Mouse (Mus musculus) adrenal gland, adult (tissue): ENCODE data around the gene Dpagt1.
"Not testable (repeated sequence)": the region's sequence is repeated elsewhere in the genome, so short reads cannot be mapped to it uniquely, and the experiment has no call there.

Experiments used
- DNase-seq, 2 experiments: peaks; one replicate each; pipeline ENCODE4 v3.0.0; 2022 to 2023; ENCODE audit warnings: low spot score in 1 of 2; ENCODE audit not compliant: inconsistent age in 2 of 2

Gene Dpagt1

GRCm38 (mm10) chr9:44318076-44318825, 7.6 kb upstream of the Dpagt1 start:
- peak in 1 of 2 experiments; percentile 8 for DNase-seq

GRCm38 (mm10) chr9:44318826-44319095, 7.1 kb upstream of the Dpagt1 start:
- peak in 1 of 2 experiments; percentile 76 for DNase-seq

- peak in 1 of 2 experiments; percentile 83 for DNase-seq
These were observed 6.5 kb upstream of the Dpagt1 start for GRCm38 (mm10) chr9:44319105-44319886.

- DNase-seq = peak; percentile 93 to 96
These were observed 5.7 kb upstream of the Dpagt1 start, which contains the start of gene C2cd2l for GRCm38 (mm10) chr9:44319887-44320798. Gene C2cd2l (minus strand): TSS chr9:44320285.

GRCm38 (mm10) chr9:44320799-44321133, 5.1 kb upstream of the Dpagt1 start:
- DNase-seq = no peak

DNA sequence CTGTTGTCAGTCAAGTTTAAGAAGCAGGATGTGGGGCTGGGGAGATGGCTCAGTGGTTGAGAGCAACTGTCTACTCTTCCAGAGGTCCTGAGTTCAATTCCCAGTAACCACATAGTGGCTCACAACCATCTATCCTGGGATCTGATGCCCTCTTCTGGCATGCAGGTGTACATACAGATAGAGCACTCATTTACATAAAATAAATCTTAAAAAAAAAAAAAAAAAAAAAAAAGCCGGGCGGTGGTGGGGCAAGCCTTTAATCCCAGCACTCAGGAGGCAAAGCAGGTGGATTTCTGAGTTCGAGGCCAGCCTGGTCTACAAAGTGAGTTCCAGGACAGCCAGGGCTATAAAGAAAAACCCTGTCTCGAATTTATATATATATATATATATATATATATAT, 2.2 kb upstream of the Dpagt1 start:
- DNase-seq = not testable (repeated sequence)

DNA sequence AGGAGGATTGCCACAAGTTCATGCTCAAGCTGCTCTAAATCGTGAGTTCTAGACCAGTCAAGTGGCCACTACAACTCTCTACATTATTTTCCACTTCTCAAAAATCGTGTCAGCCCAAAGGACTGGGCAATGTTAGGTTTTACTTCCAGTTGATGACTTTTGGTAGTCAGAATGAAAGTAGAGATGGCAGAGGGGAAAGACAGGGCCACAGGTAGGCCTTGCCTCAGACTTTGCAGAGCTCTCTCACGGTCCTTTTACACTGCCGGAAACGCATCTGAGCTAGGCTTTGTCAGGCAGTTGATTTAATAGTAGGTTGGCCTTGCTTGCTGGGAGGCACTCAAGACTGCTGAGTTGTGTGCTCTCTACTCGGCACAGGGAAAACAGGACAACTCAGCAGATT, 1.7 kb upstream of the Dpagt1 start:
- DNase-seq = peak; percentile 73 to 86

DNA sequence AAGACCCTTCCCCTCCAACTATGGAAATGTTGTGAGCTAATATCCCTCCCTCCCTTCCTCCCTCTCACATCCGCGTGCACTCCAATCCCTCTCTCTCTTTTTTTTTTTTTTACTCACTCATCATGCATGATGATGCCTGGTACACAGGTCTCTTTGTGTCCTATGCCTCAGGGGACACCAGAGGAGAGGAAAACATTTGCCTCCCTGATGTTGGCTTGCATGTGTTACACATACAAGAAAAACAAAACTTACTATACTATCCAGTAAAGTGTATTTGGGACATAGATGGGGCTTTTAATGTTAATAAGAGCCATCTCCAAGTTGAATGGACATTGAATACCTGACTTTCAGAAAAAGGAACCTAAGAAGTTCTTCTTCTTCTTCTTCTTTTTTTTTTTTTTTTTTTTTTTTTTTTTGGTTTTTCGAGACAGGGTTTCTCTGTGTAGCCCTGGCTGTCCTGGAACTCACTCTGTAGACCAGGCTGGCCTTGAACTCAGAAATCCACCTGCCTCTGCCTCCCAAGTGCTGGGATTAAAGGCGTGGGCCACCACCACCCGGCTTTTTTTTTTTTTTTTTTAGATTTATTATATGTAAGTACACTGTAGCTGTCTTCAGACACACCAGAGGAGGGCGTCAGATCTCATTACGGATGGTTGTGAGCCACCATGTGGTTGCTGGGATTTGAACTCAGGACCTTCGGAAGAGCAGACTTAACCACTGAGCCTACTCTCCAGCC, 619 bp upstream of the Dpagt1 start:
- not testable (repeated sequence) for DNase-seq

DNA sequence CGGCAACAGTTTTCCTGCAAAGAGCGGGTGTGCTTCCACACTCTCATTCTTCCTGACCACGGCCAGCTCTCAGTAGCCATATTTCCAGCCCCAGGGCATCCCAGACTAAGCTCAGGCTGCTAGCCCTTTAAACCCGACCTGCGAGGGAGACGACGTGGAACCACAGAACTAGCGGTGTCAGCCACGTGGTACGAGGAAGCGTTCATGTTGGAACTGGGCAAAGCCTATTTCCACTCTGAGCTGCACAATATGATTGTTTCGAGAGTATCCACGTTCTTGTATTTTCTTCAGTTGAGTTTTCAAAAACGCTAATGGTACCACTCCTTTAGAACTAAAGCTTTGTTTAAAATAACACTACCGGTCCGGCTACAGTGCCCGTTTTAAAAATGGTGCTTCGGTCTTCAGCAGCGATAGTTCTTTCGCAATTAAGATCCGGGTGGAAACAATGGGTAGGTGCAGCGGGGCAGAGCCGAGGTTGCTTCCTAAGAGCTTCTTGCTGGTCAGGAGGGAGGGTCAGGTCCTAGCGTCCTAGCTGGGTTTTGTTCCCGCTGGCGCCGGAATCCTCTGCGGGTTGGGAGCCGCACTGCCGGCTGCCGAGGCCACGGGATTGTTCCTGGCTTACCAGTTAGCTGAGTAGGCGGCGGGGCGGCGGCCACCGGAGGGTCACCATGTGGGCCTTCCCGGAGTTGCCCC, 698 bp downstream of the Dpagt1 start:
- peak; percentile 89 to 96 for DNase-seq

DNA sequence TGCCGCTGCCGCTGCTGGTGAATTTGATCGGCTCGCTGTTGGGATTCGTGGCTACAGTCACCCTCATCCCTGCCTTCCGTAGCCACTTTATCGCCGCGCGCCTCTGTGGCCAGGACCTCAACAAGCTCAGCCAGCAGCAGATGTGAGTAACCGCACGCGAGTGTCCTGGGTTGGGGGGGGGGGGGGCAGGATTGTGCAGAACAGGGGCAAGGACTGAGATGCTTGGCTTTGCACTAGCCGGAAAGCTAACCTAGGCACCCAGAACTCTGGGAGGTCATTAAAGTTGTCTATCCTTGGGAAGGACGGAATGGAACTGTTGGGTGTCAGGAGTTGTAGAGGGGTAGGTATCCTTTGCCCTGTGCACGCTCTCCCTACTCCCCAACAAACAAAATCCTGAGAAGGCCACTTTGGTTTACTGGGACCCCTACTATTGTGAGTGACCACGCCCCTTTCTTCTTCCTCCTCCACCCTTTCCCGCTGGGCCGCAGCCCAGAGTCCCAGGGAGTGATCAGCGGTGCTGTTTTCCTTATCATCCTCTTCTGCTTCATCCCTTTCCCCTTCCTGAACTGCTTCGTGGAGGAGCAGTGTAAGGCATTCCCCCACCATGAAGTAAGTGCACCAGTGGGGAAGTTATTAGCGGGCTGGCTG, 1.4 kb downstream of the Dpagt1 start:
- peak in 1 of 2 experiments; percentile 78 for DNase-seq

GRCm38 (mm10) chr9:44327926-44328325, 2.1 kb downstream of the Dpagt1 start:
- no peak for DNase-seq

DNA sequence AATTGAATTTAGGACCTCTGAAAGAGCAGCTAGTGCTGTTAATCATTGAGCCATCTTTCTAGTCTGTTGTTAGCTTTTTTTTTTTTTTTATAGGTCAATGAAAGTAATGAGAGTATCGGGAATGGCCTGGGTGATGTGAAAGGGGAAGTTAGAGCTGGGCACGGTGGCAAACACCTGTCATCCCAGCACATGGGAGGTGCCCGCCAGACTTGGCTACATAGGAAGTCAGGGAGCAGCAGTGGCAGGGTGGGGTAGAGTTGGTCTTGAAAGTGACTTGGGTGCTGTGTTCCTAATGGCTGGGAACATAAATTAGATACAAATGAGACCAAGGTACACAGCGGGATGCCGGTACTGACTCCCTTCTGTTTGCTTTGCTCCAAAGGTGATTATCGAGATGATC, 4.9 kb downstream of the Dpagt1 start:
- DNase-seq = no peak

- no peak for DNase-seq
These were observed 7.3 kb downstream of the Dpagt1 start for GRCm38 (mm10) chr9:44332918-44333638.

DNA sequence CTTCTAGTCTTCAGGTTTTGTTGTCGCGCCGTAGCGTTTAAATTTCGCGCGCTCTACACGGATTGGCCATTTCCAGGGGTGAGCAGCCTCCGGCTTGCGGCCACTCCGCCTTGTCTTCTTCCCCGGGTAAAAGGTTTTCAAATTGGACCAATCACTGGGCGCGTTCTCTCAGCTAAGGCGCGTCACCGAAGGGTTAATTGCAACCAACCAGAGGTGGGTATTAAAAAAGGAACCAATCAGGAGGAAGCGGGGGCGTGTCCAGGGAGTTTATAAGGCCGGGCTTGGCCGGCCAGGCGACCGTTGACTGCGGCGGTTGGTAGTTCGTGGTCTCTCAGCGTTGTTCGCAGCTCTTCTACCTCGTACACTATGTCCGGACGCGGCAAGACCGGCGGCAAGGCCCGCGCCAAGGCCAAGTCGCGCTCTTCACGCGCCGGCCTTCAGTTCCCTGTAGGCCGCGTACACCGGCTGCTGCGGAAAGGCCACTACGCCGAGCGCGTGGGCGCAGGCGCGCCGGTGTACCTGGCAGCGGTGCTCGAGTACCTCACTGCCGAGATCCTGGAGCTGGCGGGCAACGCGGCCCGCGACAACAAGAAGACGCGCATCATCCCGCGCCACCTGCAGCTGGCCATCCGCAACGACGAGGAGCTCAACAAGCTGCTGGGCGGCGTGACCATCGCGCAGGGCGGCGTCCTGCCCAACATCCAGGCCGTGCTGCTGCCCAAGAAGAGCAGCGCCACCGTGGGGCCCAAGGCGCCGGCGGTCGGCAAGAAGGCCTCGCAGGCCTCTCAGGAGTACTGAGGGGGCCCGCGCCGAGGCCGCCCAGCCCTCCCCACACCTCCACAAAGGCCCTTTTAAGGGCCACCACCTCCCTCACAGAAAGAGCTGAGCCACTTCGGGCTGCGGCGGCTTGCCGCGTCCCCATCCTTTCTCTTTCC, 8.8 kb downstream of the Dpagt1 start, which contains the start of gene H2afx:
Gene H2afx, plus strand, starts transcription at position 299 of the 935 bp plus-strand sequence.
- DNase-seq = peak; percentile 99

DNA sequence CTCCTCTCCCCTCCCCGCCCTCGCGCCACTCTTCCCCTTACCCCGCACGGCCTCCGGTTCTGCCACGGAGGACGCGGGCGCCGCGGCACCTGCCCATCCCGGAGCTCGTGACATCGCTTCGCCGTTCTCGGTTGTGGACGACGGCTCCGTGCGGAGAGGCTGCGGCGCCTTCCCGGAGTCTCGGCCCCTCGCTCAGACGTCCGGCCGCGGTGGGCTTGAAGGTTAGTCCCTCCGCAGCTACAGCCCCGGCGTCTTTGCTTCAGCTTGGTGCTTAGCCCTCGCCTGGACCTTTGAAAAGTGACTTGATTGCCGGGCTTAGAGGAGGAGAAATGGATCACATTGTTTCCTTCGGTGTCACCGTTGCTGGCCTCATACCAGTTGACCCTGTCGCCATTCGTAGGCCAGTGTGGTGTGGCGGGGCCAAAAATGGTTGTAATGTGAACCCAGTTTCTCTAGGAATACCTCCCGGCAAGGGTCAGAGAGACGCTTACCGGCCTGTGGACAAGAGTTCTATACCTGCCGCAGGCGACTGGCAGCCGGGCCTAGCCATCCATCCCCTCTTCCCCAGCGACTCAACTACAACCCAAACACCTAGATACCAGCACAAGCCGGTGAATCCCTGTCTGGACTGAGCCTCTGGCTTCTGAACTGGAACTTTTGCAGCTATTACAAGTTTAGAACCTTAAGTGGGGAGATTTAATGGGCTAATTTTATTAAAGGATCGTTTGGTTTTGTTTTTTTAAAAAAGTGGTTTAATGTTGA, 9.7 kb downstream of the Dpagt1 start:
- peak; percentile 61 to 86 for DNase-seq

DNA sequence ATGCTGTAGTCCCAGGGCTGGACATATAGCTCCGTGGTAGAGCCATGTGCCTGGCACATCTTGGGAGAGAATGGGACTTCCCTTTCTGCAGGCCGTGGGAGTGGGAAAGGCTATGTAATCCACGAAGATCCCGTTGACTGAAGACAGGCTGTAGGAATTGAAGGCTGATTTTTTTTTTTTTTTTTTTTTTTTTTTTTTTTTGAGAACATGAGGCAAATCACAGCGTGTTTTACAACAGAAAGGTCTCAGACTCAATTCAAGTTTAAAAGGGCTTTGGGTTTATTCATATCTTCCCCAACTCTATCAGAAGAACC, 10.2 kb downstream of the Dpagt1 start:
- DNase-seq = no peak

GRCm38 (mm10) chr9:44336513-44336912, 10.7 kb downstream of the Dpagt1 start:
- not testable (repeated sequence) for DNase-seq
